Mouse (Mus musculus): ENCODE data around the gene Obp2b.

GRCm38 (mm10) chr2:25696951-25697350 is 39.9 kb upstream of the Obp2b start:
- TF ChIP-seq POLR2A (IDR thresholded peaks at IDR 0.05; ENCODE audit: low read depth, low read length) (no peak), CTCF (conservative IDR thresholded peaks at IDR 0.05; ENCODE audit: insufficient read depth, insufficient read length, low read depth, low read length) (no peak)

All from kidney, adult 2 months (tissue).